Mouse (Mus musculus) CD4-positive, CD25-positive, alpha-beta regulatory T cell, adult 2 months (primary cell): Measurements from ENCODE around the gene Nt5c2.

Experiments used
- DNase-seq: peaks from one replicate; pipeline ENCODE4 v3.0.0-alpha.2; 2012; ENCODE audit warnings: low read depth, low spot score

Gene Nt5c2

GRCm38 (mm10) chr19:46887811-46888527 lies 127.0 kb downstream of the Nt5c2 start:
- peak; percentile 74 for DNase-seq

GRCm38 (mm10) chr19:46886826-46887225 lies 128.1 kb downstream of the Nt5c2 start:
- no peak for DNase-seq

GRCm38 (mm10) chr19:46885365-46885764 lies 129.6 kb downstream of the Nt5c2 start:
- no peak for DNase-seq

- DNase-seq: no peak
Measured at GRCm38 (mm10) chr19:46879876-46880275, 135.1 kb downstream of the Nt5c2 start.

DNA sequence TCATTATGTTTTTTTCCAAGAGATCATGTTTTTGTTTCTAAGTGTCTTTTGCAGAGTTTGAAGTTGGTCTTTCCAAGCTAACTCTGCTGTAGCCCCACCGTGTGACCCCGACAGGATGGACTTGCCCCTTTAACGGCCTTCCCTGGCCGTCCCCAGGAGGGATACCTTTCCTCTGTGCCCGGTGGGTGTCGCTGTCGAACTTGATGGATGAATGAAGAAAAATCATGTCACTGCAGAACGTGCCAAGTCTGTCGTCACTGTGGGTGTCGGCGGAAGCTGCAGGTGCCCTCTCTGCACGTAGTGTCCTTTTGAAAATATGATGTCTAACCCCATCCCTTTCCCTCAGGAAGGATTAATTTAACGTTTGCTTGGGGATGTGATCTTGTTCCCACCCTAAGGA lies 136.6 kb downstream of the Nt5c2 start:
- DNase-seq: peak; percentile 79

DNA sequence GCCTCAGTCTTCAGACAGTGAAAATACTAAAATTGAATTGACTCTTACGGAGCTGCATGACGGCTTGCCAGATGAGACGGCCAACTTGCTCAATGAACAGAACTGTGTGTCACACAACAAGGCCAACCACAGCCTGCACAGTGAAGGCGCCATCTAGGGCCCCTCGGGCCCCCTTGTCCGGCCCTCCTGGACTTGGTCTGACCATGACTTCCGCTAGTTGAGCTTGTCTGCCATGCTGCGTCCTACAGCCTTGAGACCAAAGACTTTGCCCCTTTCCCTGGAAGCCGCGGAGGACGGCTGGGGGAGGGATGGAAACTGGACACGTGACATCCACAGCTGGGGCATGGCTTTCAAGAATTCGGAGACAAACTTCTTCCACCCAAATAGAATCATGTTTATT lies 137.1 kb downstream of the Nt5c2 start:
- DNase-seq: no peak

DNA sequence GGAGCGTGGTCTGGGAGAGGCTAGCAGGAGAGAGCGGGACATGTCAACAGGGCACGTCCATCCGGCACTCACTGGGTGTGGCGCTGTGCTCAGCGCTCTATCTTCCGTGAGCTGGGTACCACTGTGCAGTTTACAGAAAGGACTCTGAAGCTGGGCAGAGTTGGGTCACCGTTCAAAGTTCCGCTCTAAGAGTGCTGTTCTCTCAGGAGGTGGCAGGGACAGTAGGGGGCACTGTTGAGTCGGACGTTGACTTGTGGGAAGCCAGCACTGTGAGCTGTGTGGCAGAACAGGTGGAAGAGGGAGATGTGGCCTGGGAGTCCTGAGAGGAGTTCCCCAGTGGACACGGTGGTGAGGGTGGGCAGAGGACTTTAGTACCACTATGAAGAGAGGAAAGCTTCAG lies 139.2 kb downstream of the Nt5c2 start:
- peak; percentile 88 for DNase-seq

DNA sequence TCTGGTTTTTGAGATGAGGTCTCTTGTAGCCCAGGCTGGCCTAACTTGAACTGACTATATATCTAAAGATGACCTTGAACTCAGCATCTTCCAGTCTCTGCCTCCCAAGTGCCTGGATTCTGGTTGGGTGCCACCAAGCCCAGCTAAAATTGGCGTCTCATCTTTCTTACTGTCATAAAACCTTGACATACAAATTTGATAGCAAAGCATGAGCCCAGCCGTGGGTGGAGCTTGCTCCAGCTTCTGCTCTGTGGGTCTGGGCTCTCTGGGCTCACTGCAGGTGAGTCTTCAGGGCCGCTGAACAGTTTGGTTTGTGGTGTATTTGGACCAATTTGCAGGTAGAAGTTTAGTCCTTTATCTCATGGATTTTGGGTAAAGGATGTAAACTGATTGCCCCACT lies 141.0 kb downstream of the Nt5c2 start:
- no peak for DNase-seq

DNA sequence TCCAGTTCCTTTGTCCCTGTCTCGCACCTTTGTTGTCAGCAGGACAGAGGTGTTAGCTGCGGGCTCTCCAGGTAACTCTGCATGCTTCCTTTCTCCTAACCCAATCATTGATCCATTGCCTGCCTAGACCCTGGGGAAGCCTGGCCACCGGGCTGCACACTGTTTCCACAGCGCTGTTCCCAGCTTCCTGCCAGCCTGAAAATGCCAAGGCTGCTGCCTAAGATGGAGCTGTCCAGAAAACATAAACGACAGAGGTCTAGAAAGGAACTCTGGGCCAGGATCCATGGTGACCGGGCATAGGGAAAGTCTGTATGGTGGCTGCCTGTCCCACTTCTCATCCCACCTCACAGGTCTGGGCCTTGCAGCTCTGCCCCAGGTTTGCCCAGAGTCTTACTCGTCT lies 143.3 kb downstream of the Nt5c2 start:
- no peak for DNase-seq

- no peak for DNase-seq
Measured at GRCm38 (mm10) chr19:46871096-46871495, 143.9 kb downstream of the Nt5c2 start.

- peak; percentile 91 for DNase-seq
Measured at GRCm38 (mm10) chr19:46869526-46869925, 145.4 kb downstream of the Nt5c2 start.

DNA sequence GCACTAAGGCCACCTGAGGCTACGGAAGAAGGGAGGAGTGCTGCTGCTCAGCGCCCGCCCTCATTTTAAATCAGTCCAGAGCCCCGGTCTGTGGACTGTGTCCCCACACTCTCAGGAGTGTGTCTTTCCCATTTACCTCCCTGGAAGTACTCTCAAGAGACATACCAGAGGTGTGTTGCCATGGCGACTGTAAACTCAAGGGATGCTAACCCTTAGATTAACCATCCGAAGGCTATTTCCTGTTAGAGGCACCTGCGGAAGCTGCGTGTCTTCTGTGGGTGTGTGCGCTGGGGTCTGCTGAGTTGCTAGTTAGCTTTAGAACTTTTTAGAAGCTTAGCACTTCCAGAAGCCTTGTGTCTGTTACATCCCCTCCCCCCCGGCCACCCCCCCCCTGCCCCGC lies 145.9 kb downstream of the Nt5c2 start:
- peak; percentile 61 for DNase-seq

DNA sequence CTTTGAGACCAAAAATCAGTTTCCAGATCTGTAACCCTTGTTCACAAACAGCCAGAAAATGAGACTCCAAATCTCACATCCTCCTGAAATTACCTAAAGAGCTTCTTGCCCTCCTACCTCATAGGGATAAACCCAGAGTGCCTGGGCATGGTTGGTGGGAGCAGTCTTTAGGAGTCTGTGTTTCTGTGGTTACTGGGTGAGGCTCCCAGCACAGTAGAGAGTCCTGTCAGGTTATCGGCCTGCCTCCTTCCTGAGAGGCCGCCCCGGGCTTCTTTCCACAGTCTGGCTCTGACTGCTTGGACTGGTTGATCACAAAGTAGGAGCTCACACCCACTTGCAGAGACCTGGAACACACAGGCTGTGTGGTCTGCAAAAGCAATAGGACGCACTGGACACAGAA lies 149.6 kb downstream of the Nt5c2 start:
- DNase-seq: no peak

DNA sequence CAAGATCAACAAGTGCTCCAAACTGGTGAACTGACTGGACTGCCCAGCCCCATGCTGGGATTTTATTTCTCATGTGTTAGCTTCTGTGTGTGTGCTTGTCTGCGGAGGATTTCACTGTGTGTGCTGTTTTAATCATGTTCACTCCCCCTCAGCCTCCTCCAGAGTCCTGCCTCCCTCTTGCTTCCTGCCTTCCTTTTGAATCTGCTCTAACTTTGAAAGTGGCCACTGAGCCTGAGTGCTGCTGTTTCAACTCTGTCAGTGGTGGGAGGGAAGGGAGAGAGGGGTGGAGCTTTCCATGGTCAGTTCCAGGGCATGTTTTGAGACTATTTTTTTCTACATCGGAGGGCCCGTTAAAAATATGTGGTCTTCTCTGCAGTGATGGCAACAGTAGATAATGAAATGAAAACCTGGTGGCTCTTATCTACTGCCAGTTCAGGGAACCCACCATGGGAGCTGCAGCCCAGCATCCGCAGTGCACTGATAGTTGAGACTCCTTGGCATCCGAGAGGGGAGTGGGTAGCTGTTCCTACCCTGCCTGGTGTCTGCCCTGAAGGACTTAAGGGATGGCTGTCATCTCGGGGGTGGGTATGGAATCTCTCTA lies 150.1 kb downstream of the Nt5c2 start:
- DNase-seq: no peak

- DNase-seq: no peak
Measured at GRCm38 (mm10) chr19:46864079-46864478, 150.9 kb downstream of the Nt5c2 start.

- peak; percentile 25 for DNase-seq
Measured at GRCm38 (mm10) chr19:46863236-46863927, 151.6 kb downstream of the Nt5c2 start.

DNA sequence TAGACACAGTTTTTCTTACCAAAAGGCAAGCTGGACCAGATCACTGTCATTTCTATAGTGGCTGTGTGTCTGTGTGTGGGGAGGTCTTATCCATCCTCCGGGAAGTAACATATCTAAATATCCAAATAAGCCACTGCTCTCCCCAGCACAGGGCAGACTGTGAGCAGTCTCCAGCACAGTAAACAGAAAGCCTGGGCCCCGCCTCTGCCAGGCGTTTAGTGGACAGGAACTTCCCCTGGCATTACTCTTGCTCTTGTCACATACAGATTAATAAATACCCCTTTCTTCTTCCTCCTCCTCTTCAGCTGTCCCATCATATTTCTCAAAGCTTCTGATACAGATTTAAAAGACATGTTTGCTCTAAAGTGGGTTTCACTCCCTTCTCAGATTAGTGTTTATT lies 152.4 kb downstream of the Nt5c2 start:
- DNase-seq: no peak

- DNase-seq: no peak
Measured at GRCm38 (mm10) chr19:46858200-46858599, 156.8 kb downstream of the Nt5c2 start.

DNA sequence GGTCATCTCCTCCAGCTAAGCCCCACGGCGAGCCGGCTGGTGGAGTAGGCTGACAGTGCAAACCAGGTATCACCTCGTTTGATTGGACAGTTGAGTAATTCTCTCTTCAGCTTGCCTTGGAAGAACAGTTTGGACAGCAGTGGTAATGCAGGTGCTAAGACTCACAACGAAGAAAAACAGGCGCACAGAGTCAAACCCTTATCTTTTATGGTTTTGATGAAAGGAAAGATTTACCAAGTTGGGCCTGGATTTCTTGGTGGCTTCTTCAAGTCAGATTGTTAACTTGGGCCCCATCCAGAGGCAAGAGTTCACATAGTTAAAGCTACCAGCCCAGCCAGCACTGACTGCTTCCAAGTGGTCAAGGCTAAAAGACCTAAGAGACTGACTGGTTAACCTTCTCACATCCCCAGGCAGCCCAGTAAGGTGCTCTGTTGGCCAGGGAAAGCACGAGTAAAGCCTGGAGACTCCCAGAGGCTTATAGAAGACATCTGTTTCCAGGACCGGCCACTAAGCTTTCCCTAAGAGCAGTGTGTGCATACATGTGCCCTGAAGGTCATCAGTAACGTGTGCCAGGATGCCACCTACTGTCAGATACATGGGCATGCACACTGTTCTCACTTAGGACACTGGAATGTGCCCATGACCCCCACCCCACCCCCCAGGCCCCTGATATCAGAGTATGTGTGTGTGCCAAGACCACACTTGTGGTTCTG lies 157.5 kb downstream of the Nt5c2 start:
- DNase-seq: peak; percentile 22

DNA sequence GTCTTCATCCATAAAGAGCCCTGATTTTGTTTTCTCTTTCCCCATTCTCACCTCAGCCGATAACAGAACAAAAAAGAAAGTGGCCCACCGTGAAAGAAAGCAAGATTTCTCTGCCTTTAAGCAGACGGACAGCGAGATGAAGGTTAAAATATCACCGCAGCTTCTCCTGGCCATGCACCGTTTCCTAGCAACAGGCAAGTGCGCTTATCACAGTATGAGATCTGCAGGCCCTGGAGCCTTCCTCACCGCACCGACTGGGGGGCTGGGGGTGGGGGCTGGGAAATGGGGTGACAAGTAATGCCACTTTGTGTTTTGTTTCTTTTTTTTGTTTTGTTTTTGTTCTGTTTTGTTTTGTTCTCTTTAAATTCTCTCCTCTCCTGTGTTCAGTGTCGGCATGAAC lies 158.2 kb downstream of the Nt5c2 start:
- no peak for DNase-seq

GRCm38 (mm10) chr19:46856232-46856631 lies 158.7 kb downstream of the Nt5c2 start:
- no peak for DNase-seq

DNA sequence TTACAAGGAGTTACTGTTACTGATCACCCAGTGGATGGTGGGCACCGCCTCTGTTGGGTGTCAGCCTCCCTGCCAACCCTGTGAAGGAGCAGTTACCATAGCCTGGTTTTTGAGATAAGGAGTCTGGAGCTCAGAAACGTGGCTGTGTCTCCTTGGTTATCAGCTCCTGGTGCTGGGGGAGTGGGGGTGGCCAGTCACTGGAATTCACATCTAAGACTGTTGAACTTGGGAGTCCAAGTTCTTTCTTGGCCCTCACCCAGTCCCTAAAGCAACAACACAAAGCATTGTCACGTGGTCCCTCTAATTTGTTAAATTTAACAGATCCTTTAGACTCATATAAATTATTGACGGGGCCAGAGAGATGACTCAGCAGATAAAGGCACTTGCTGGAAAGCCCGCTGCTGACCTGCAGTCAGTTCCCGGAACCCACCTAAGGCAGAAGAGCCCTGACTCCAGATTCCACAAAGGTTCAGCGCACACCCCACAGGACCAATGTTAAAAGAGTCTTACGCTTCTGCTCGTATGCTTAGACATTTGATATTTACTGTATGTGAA lies 165.4 kb downstream of the Nt5c2 start:
- no peak for DNase-seq
